Mouse (Mus musculus): ENCODE measurements around the gene Ppp1r9b. TPM values are rescaled to one million over a fixed set of nuclear protein-coding genes. Genes with fewer than 3 reads are reported as not detected.
"Not testable (repeated sequence)": the region's sequence is repeated elsewhere in the genome, so short reads cannot be mapped to it uniquely, and the experiment has no call there.

Ppp1r9b gene
- polyA plus RNA-seq, 1 experiment: 81.2 TPM

DNA sequence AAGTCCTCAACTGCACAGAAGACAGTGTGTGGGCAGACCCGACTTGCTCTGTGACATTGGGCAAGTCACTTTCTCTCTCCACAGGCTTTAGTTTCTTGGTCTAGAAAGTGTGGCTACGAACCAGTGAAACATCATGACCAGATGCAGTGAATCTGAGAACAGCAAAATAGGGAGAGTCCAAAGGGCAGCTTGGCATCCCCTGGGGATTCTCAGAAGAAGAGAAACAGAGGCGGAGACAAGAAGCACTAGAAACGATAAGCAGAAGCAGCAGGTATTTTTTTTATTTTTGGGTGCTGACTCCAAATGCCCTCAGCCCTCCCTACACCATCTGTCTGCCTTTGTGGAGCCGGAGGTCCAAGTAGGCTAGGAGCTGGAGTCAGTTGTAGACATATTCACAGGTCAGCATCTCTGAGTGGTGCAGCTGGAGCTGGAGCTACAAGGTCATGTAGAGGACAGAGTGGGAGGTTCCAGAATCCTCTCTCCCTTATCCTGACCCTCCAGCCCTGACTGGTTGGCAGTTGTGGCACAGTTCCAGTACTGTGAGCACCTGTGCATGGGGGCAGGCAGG lies 28.2 kb upstream of the Ppp1r9b start:
- no peak for TF ChIP-seq POLR2A (IDR thresholded peaks at IDR 0.05; ENCODE audit: borderline replicate concordance, extremely low read depth, insufficient read depth, insufficient read length, poor library complexity, severe bottlenecking)
- no peak for TF ChIP-seq CTCF (IDR thresholded peaks at IDR 0.05; ENCODE audit: borderline replicate concordance, extremely low read depth, insufficient read depth, insufficient read length)
- DNase-seq (ENCODE audit: low read depth): no peak

DNA sequence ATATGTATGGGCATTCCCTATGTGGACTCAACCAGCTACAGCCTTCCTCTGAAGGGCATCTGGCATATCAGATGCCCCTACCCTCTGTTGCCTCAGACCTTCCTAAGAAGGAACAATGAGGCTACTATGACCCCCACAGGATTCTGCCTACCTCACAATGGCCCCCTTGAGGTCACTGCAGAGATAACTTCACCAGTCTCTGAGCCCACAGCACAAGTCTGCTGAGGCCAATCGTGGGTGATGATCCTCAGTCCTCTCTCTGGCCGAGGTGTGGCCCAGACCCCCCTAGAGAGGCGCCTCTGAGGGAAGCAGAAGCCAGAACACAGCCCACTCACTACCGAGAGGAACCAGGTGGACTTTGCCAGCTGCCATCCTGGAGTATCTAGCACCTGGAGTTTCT lies 23.4 kb upstream of the Ppp1r9b start, which contains the start of gene Hils1:
Gene Hils1 (plus strand): TSS at position 175 of the 400 bp plus-strand sequence.
- TF ChIP-seq CTCF (IDR thresholded peaks at IDR 0.05; ENCODE audit: borderline replicate concordance, extremely low read depth, insufficient read depth, insufficient read length): peak; percentile 4; the same call in 1 of the 2 replicates
- no peak for TF ChIP-seq POLR2A (IDR thresholded peaks at IDR 0.05; ENCODE audit: borderline replicate concordance, extremely low read depth, insufficient read depth, insufficient read length, poor library complexity, severe bottlenecking)
- DNase-seq (ENCODE audit: low read depth): no peak

DNA sequence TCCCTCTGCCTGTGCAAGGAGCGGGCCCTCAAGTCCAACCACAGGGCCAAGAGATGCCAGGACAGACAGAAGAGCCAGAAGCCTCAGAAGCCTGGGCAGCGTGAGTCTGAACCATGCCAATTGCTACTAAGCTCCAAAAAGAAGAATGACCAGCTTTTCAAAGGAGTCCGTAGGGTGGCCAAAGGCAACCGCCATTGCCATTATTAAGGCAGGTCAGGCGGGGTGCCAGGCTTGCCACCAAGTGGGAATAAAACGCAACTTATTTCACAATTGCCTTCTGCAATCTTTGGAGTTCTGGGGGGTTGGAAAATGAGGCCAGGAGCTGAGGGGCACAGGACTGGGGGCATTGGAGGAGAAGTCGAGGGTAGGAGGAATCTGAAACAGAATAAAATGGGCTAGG lies 22.6 kb upstream of the Ppp1r9b start:
- no peak for TF ChIP-seq CTCF (IDR thresholded peaks at IDR 0.05; ENCODE audit: borderline replicate concordance, extremely low read depth, insufficient read depth, insufficient read length)
- TF ChIP-seq POLR2A (IDR thresholded peaks at IDR 0.05; ENCODE audit: borderline replicate concordance, extremely low read depth, insufficient read depth, insufficient read length, poor library complexity, severe bottlenecking): no peak
- DNase-seq (ENCODE audit: low read depth): no peak

DNA sequence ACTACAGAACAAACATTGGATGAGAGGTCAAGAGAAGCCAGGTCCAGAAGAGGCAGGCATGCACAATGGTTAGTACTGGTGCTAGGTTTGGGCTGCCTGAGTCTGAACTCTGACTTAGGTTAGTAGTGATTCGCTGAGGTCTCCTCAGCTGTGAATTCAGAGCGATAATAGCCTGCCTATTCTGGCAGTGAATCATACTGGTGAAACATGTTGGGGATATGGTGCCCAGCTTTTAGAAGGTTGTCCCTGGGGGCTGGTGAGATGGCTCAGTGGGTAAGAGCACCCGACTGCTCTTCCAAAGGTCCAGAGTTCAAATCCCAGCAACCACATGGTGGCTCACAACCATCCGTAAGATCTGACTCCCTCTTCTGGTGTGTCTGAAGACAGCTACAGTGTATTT lies 21.1 kb upstream of the Ppp1r9b start:
- DNase-seq (ENCODE audit: low read depth): not testable (repeated sequence)

DNA sequence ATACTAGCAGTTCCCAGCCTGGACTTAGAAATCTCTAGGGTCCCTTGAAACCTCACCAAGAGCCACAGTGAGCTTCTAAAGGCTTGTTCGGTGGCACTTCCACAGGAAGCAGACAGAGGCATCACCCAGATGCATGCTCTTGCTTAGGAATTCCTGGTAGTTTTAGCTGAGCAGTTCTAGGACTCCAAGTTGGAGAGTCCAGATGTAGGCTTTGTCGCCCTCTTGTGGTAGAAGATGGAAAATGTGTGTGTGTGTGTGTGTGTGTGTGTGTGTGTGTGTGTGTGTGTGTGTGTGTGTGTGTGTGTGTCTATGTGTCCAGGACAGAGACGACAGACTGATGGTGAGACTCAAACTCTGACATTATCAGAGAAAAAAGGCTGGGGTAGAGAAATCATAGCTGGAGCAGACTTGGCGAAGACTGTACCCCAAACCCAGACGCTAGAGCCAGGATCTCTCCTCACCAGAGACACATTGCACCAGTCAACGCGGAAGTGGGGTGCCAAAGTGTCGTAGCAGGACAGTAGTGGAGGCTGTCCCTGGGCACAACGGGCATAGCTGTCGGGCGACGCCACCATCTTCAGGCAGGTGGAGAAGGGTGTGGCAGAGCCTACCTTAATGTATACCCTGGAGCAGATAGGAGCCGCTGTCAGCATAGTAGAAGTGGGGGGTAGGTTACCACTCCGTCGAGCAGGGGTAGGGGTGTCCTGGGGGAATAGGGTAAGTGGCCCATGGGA lies 20.5 kb upstream of the Ppp1r9b start:
- TF ChIP-seq POLR2A (IDR thresholded peaks at IDR 0.05; ENCODE audit: borderline replicate concordance, extremely low read depth, insufficient read depth, insufficient read length, poor library complexity, severe bottlenecking) (no peak), CTCF (IDR thresholded peaks at IDR 0.05; ENCODE audit: borderline replicate concordance, extremely low read depth, insufficient read depth, insufficient read length) (peak; percentile 67; the same call in 1 of the 2 replicates)
- DNase-seq (ENCODE audit: low read depth): peak; percentile 85

DNA sequence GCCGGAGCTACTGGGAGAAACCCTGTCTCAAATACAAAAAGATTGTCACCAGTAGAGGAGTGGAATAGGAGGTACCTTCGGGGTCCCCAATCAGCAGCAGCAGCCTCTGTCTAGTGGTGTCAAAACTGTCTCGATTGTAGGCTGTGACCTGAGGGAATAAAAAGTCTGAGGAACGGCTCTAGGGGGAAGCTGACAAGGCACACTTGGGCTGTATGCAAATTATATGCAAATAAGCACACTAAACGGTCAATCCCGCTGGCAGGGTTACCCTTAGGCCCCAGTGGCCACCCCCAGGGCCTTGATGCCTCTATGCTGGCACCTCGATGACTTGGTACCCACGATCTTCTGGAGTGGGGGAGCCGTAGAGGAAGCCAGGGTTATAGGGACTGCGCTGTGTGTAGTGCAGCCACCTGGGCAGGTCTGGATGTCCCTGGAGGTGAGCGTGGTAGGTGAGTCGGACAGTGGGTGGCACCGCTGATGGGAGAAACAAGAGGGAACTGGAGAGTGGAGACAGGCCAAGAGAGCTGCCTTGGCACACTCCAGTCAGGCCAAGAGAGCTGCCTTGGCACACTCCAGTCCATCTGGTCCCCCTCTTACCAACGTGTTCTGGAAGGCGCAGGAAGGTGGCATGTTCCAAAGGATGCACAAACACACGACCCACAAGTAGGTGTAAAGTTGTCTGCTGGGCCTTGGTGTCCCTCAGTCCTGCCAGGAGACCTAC lies 18.8 kb upstream of the Ppp1r9b start:
- no peak for DNase-seq (ENCODE audit: low read depth)
- TF ChIP-seq CTCF (IDR thresholded peaks at IDR 0.05; ENCODE audit: borderline replicate concordance, extremely low read depth, insufficient read depth, insufficient read length): no peak
- no peak for TF ChIP-seq POLR2A (IDR thresholded peaks at IDR 0.05; ENCODE audit: borderline replicate concordance, extremely low read depth, insufficient read depth, insufficient read length, poor library complexity, severe bottlenecking)

DNA sequence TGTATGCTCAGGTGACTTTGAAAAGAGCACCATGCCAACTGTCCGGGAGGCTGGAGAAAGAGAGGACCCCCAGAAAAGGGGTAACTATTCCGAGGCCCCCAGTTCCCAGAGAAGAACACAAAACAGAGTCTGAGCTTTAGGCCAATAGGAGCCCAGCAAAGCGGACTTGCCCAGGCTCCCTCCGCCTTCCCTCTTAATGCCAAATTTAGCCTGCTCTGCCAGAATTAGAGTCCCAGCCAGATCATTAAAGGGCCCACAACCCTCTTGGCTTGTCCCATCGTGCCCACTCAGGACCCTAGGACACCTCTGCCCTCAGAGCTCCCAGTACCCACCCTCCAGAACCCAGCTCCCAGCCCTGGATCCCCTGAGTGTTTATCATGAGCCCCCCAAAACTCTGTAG lies 17.9 kb upstream of the Ppp1r9b start:
- DNase-seq (ENCODE audit: low read depth): no peak
- TF ChIP-seq POLR2A (IDR thresholded peaks at IDR 0.05; ENCODE audit: borderline replicate concordance, extremely low read depth, insufficient read depth, insufficient read length, poor library complexity, severe bottlenecking) (no peak), CTCF (IDR thresholded peaks at IDR 0.05; ENCODE audit: borderline replicate concordance, extremely low read depth, insufficient read depth, insufficient read length) (no peak)

DNA sequence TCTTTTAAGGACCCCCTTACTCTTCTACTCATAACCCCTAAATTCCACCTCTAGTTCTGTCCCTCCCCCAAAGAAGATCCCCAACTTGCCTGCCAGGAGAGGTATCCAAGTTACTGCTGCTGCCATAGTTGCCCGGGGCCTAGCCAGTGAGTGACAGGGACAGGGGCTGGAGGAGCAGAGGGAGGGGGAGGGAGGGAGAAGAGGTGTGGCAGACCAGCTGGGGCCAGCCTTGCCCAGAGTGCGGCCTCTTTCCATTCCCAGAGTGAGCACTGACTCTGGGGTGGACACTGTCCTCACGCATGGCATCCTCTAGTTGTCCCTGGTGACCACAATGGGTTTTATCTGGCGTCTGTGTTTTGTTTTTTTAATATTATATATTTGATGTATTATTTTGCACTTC lies 17.5 kb upstream of the Ppp1r9b start:
- TF ChIP-seq CTCF (IDR thresholded peaks at IDR 0.05; ENCODE audit: borderline replicate concordance, extremely low read depth, insufficient read depth, insufficient read length) (no peak), POLR2A (IDR thresholded peaks at IDR 0.05; ENCODE audit: borderline replicate concordance, extremely low read depth, insufficient read depth, insufficient read length, poor library complexity, severe bottlenecking) (no peak)
- no peak for DNase-seq (ENCODE audit: low read depth)

DNA sequence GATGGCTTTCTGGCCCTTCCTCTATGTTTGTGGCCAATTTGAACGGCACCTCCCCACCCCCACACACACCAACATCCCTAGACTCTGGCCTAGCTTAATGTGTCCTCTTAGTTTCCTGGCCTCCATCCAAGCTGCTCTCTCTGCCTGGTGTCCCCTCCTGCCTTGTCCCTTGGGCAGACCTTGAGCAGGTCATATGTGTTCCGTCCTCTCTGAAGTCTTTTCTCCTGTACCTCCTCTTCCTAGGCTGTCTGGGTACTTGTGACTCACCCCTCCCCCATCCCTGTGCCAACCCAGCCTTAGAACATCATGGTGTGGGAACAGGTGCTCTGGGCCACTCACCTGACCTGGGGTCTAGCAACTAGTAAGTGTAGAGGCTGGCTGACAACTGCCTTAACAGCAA lies 15.9 kb upstream of the Ppp1r9b start:
- DNase-seq (ENCODE audit: low read depth): no peak
- no peak for TF ChIP-seq POLR2A (IDR thresholded peaks at IDR 0.05; ENCODE audit: borderline replicate concordance, extremely low read depth, insufficient read depth, insufficient read length, poor library complexity, severe bottlenecking)

DNA sequence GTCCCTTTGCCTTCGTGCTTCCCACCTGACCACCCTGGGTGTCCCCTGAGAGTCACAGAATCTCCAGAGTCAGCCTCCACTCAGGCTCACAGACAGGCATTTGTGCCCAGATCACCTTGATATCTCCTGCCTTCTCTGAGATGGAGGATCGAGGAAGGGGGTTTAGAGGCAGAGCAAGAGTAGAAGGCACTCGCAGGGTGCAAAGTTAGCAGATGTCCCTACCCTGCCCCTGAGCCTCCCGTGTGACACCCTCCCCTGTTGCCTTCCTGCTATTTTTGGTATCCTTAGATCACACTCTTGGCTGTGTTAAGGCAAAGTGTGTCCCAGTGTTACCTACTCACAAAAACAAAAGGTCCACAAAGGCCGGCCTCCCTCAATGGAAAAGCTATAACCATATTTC lies 14.6 kb upstream of the Ppp1r9b start, which contains the start of gene Sgca:
Gene Sgca (minus strand): TSS at position 129 of the 400 bp plus-strand sequence.
- no peak for DNase-seq (ENCODE audit: low read depth)
- no peak for TF ChIP-seq POLR2A (IDR thresholded peaks at IDR 0.05; ENCODE audit: borderline replicate concordance, extremely low read depth, insufficient read depth, insufficient read length, poor library complexity, severe bottlenecking)
- no peak for TF ChIP-seq CTCF (IDR thresholded peaks at IDR 0.05; ENCODE audit: borderline replicate concordance, extremely low read depth, insufficient read depth, insufficient read length)

DNA sequence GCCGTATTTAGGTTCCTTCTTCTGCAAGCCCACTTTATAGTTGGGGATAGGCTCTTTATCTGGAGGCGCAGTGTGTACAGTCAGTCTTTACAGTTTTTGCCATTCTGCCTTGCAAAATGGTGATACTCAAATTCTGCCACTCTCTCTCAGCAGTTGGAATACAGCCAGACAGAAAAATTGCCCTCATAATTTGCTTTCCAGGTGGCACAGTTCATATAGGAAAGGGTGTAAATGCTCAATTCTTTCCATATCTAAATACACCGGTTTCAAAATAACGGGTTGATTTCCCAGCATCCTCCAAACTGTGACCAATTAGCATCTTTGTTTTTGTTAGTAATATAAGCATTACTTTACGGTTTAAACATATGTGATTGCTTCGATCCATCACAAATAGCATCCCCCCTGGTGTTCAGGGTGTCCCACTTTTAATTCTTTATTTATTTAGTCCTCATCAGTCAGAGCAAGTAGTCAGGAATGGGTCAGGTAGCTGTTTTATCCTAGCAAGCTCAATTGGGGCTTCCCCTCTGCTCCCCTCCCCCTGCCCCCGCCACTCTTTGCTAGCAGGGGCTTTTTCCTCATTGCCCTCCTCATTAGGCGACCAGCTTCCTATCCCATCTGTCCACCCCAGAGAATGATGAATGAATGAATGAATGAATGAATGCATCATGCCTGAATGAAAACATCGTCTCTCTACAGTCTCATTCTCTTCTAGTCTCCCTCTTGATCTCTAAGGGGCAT lies 12.5 kb upstream of the Ppp1r9b start:
- DNase-seq (ENCODE audit: low read depth): peak; percentile 62
- TF ChIP-seq CTCF (IDR thresholded peaks at IDR 0.05; ENCODE audit: borderline replicate concordance, extremely low read depth, insufficient read depth, insufficient read length) (no peak), POLR2A (IDR thresholded peaks at IDR 0.05; ENCODE audit: borderline replicate concordance, extremely low read depth, insufficient read depth, insufficient read length, poor library complexity, severe bottlenecking) (no peak)

Data from brain, embryonic 14.5 days (tissue).